Mouse (Mus musculus) monocyte, adult 59 days (primary cell): ENCODE measurements around the gene Slc13a4. TPM values are rescaled to one million over a fixed set of nuclear protein-coding genes. Genes with fewer than 3 reads are reported as not detected.

Source experiments
- total RNA-seq, 2 experiments: library from RNA; stranded (reverse); gene quantifications; one replicate each; pipeline ENCODE4 v1.2.4; 2023

The Slc13a4 gene
- total RNA-seq = not detected

DNA sequence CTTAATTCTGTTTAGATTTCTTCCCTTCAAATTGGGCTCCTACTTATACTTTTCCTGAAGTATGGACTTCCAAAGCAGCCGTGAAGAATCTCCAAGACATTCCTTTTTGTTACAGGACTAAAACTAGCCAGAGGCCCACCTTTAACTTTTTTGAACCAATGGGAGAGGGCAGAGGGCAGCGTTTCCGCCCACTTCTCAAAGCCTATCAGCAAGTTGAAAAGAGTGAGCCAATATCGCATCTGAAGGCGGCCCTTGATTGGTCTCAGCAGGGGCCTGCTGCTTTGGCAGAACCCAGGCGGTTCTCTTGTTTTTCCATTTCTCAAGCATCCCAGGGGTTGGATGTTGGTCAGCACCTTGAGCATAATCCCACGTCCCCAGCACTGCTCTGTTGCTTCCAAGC is at the start of gene Slc13a4:
Slc13a4 (minus strand) TSS at position 95 of the 400 bp plus-strand sequence.

GRCm38 (mm10) chr6:35326111-35326515 is 18.2 kb upstream of the Slc13a4 start, which contains the start of gene Fam180a:
Fam180a (minus strand) TSS chr6:35326141.

Other genes with a start within 250 kb of the Slc13a4 start
- gene Cnot4, start 174.4 kb downstream of the Slc13a4 start, total RNA-seq = 10 to 100 TPM; 34.2 to 35.0 TPM
- gene Nup205, start 130.7 kb downstream of the Slc13a4 start, total RNA-seq = 10 to 100 TPM; 24.8 to 35.7 TPM
- not detected for gene Fam180a, start 18.0 kb upstream of the Slc13a4 start, total RNA-seq
- gene Mtpn, start 231.8 kb upstream of the Slc13a4 start, total RNA-seq = 100 to 1,000 TPM; 187 to 195 TPM